Mouse (Mus musculus): ENCODE data around the gene Higd1c. TPM values are rescaled to one million over a fixed set of nuclear protein-coding genes. Genes with fewer than 3 reads are reported as not detected.
A peak's percentile ranks its signal among the peaks of the same experiment; 100 is the strongest.

Higd1c gene
- polyA plus RNA-seq, 1 experiment, result 0.97 TPM

GRCm38 (mm10) chr15:100413306-100413705, 49.0 kb downstream of the Higd1c start:
- Histone ChIP-seq H3K27ac (ENCODE audit: insufficient read depth, low read depth, low read length) (peak overlapping the region; percentile 87), H3K36me3 (ENCODE audit: control insufficient read depth, insufficient read depth, low read length) (no peaks in the 10 kb centered on the region; the same call in 1 of the 2 replicates), H3K4me3 (ENCODE audit: insufficient read depth, low read depth, low read length) (no peak overlapping the region), H3K27me3 (replicated peaks; ENCODE audit: control insufficient read depth, insufficient read depth, low read length) (no peaks in the 10 kb centered on the region), H3K4me1 (ENCODE audit: control insufficient read depth, insufficient read depth, low read length) (peaks cover 59% of the 10 kb centered on the region)
- WGBS, result 43% methylated on average over 4 of the region's 5 CpGs
- peak; percentile 80 for DNase-seq
- no peak for TF ChIP-seq CTCF (conservative IDR thresholded peaks at IDR 0.05; ENCODE audit: insufficient read depth, insufficient read length, low read depth, low read length)
- no peak for TF ChIP-seq POLR2A (IDR thresholded peaks at IDR 0.05; ENCODE audit: low read depth, low read length)

GRCm38 (mm10) chr15:100414011-100414410, 49.7 kb downstream of the Higd1c start:
- peaks cover 61% of the 10 kb centered on the region for H3K4me1 ChIP-seq (ENCODE audit: control insufficient read depth, insufficient read depth, low read length)
- peak overlapping the region; percentile 70 for H3K27ac ChIP-seq (ENCODE audit: insufficient read depth, low read depth, low read length)
- no peaks in the 10 kb centered on the region for H3K27me3 ChIP-seq (replicated peaks; ENCODE audit: control insufficient read depth, insufficient read depth, low read length)
- H3K4me3 ChIP-seq (ENCODE audit: insufficient read depth, low read depth, low read length), result no peak overlapping the region
- peak; percentile 68 for DNase-seq
- TF ChIP-seq CTCF (conservative IDR thresholded peaks at IDR 0.05; ENCODE audit: insufficient read depth, insufficient read length, low read depth, low read length), result no peak
- TF ChIP-seq POLR2A (IDR thresholded peaks at IDR 0.05; ENCODE audit: low read depth, low read length), result no peak
- no peaks in the 10 kb centered on the region; the same call in 1 of the 2 replicates for H3K36me3 ChIP-seq (ENCODE audit: control insufficient read depth, insufficient read depth, low read length)
- WGBS, result 49% methylated on average over 4 of the region's 4 CpGs

GRCm38 (mm10) chr15:100414942-100415341, 50.6 kb downstream of the Higd1c start:
- H3K27ac ChIP-seq (ENCODE audit: insufficient read depth, low read depth, low read length), result peak overlapping the region; percentile 2; the same call in 1 of the 2 replicates
- DNase-seq, result peak; percentile 52
- TF ChIP-seq POLR2A (IDR thresholded peaks at IDR 0.05; ENCODE audit: low read depth, low read length) (no peak), CTCF (conservative IDR thresholded peaks at IDR 0.05; ENCODE audit: insufficient read depth, insufficient read length, low read depth, low read length) (no peak)
- WGBS, result 75% methylated on average over 13 of the region's 13 CpGs
- no peaks in the 10 kb centered on the region for H3K27me3 ChIP-seq (replicated peaks; ENCODE audit: control insufficient read depth, insufficient read depth, low read length)
- H3K4me3 ChIP-seq (ENCODE audit: insufficient read depth, low read depth, low read length), result no peak overlapping the region
- peaks cover 67% of the 10 kb centered on the region for H3K4me1 ChIP-seq (ENCODE audit: control insufficient read depth, insufficient read depth, low read length)
- H3K36me3 ChIP-seq (ENCODE audit: control insufficient read depth, insufficient read depth, low read length), result no peaks in the 10 kb centered on the region

- Histone ChIP-seq H3K27me3 (replicated peaks; ENCODE audit: control insufficient read depth, insufficient read depth, low read length) (no peaks in the 10 kb centered on the region), H3K27ac (ENCODE audit: insufficient read depth, low read depth, low read length) (no peak overlapping the region), H3K4me3 (ENCODE audit: insufficient read depth, low read depth, low read length) (no peak overlapping the region), H3K4me1 (ENCODE audit: control insufficient read depth, insufficient read depth, low read length) (peaks cover 65% of the 10 kb centered on the region), H3K36me3 (ENCODE audit: control insufficient read depth, insufficient read depth, low read length) (no peaks in the 10 kb centered on the region)
- TF ChIP-seq CTCF (conservative IDR thresholded peaks at IDR 0.05; ENCODE audit: insufficient read depth, insufficient read length, low read depth, low read length) (no peak), POLR2A (IDR thresholded peaks at IDR 0.05; ENCODE audit: low read depth, low read length) (no peak)
- WGBS, result 70% methylated on average over 8 of the region's 8 CpGs
- peak; percentile 56 for DNase-seq
Measured at GRCm38 (mm10) chr15:100415684-100416083, 51.3 kb downstream of the Higd1c start.

- WGBS, result 57% methylated on average over 9 of the region's 9 CpGs
- no peak for DNase-seq
- Histone ChIP-seq H3K27ac (ENCODE audit: insufficient read depth, low read depth, low read length) (0 out of 2 replicates have a peak overlapping the region, but pooled peaks have one; percentile 13), H3K27me3 (replicated peaks; ENCODE audit: control insufficient read depth, insufficient read depth, low read length) (no peaks in the 10 kb centered on the region), H3K4me1 (ENCODE audit: control insufficient read depth, insufficient read depth, low read length) (peaks cover 55% of the 10 kb centered on the region), H3K36me3 (ENCODE audit: control insufficient read depth, insufficient read depth, low read length) (no peaks in the 10 kb centered on the region), H3K4me3 (ENCODE audit: insufficient read depth, low read depth, low read length) (no peak overlapping the region)
- TF ChIP-seq CTCF (conservative IDR thresholded peaks at IDR 0.05; ENCODE audit: insufficient read depth, insufficient read length, low read depth, low read length) (no peak), POLR2A (IDR thresholded peaks at IDR 0.05; ENCODE audit: low read depth, low read length) (no peak)
Measured at GRCm38 (mm10) chr15:100417854-100418450, 53.6 kb downstream of the Higd1c start.

GRCm38 (mm10) chr15:100419311-100419710, 55.0 kb downstream of the Higd1c start:
- Histone ChIP-seq H3K36me3 (ENCODE audit: control insufficient read depth, insufficient read depth, low read length) (no peaks in the 10 kb centered on the region), H3K4me3 (ENCODE audit: insufficient read depth, low read depth, low read length) (no peak overlapping the region), H3K4me1 (ENCODE audit: control insufficient read depth, insufficient read depth, low read length) (peaks cover 47% of the 10 kb centered on the region), H3K27me3 (replicated peaks; ENCODE audit: control insufficient read depth, insufficient read depth, low read length) (no peaks in the 10 kb centered on the region), H3K27ac (ENCODE audit: insufficient read depth, low read depth, low read length) (peak overlapping the region; percentile 9; the same call in 1 of the 2 replicates)
- no peak for TF ChIP-seq CTCF (conservative IDR thresholded peaks at IDR 0.05; ENCODE audit: insufficient read depth, insufficient read length, low read depth, low read length)
- TF ChIP-seq POLR2A (IDR thresholded peaks at IDR 0.05; ENCODE audit: low read depth, low read length), result no peak
- WGBS, result 31% methylated on average over 8 of the region's 8 CpGs
- peak; percentile 32 for DNase-seq

- peaks cover 40% of the 10 kb centered on the region for H3K4me1 ChIP-seq (ENCODE audit: control insufficient read depth, insufficient read depth, low read length)
- TF ChIP-seq CTCF (conservative IDR thresholded peaks at IDR 0.05; ENCODE audit: insufficient read depth, insufficient read length, low read depth, low read length) (no peak), POLR2A (IDR thresholded peaks at IDR 0.05; ENCODE audit: low read depth, low read length) (no peak)
- peak overlapping the region; percentile 5; the same call in 1 of the 2 replicates for H3K27ac ChIP-seq (ENCODE audit: insufficient read depth, low read depth, low read length)
- H3K36me3 ChIP-seq (ENCODE audit: control insufficient read depth, insufficient read depth, low read length), result no peaks in the 10 kb centered on the region
- no peak overlapping the region for H3K4me3 ChIP-seq (ENCODE audit: insufficient read depth, low read depth, low read length)
- DNase-seq, result peak; percentile 14
- no peaks in the 10 kb centered on the region for H3K27me3 ChIP-seq (replicated peaks; ENCODE audit: control insufficient read depth, insufficient read depth, low read length)
- WGBS, result 45% methylated on average over 9 of the region's 9 CpGs
Measured at GRCm38 (mm10) chr15:100419901-100420745, 55.8 kb downstream of the Higd1c start.

All from kidney, adult 2 months (tissue).